Comparison of ENCODE assay signal across 8 mouse cellular contexts in genomic region chr11:121387750-121388553, GRCm38 (mm10). TPM values are rescaled to one million over a fixed set of nuclear protein-coding genes. Genes with fewer than 3 reads are reported as not detected.
A peak's percentile ranks its signal among the peaks of the same experiment; 100 is the strongest.
DNase-seq lines count a peak whose midpoint lies in the region; ATAC-seq and TF ChIP-seq lines count a peak whose summit lies in the region.

Rab40b (minus strand) TSS chr11:121388251.

- DNase-seq in R1 (ENCODE audit: low read depth, low spot score) = peak; percentile 100
- DNase-seq in cerebellum, postnatal 14 days = peak; percentile 88 to 94
- DNase-seq in frontal cortex, postnatal 10 days (ENCODE audit: low spot score in 2 of 2) = peak; percentile 93 to 98
- peak; percentile 96 for DNase-seq in hindbrain, embryonic 11.5 days (ENCODE audit: low spot score)
- peak; percentile 86 to 90 for DNase-seq in layer of hippocampus, postnatal 10 days (ENCODE audit: low spot score in 2 of 2)
- DNase-seq in lung, postnatal 0 days (ENCODE audit: low spot score) = peak; percentile 99
- peak; percentile 98 for DNase-seq in retina, embryonic 14.5 days (ENCODE audit: low spot score)
- peak; percentile 37 to 70 for DNase-seq in thymus, postnatal 36 days

- no peaks in the 10 kb centered on the region for H3K36me3 ChIP-seq in hindbrain, embryonic 11.5 days (ENCODE audit: control insufficient read depth, insufficient read depth, low read length)
- no peaks in the 10 kb centered on the region for H3K36me3 ChIP-seq in lung, postnatal 0 days (ENCODE audit: insufficient read depth, low read length)

- H3K4me3 ChIP-seq in hindbrain, embryonic 11.5 days (ENCODE audit: low read depth, low read length) = peak within 1 kb of the TSS; percentile 43
- peak within 1 kb of the TSS; percentile 53 for H3K4me3 ChIP-seq in lung, postnatal 0 days (ENCODE audit: low read depth, low read length)

- TF ChIP-seq CTCF in lung, postnatal 0 days (IDR thresholded peaks at IDR 0.05) = peak; percentile 10; the same call in 1 of the 2 replicates

- no peaks in the 10 kb centered on the region for H3K4me1 ChIP-seq in hindbrain, embryonic 11.5 days (replicated peaks; ENCODE audit: control insufficient read depth, insufficient read depth, low read length)
- no peaks in the 10 kb centered on the region for H3K4me1 ChIP-seq in lung, postnatal 0 days (ENCODE audit: insufficient read depth, low read depth, low read length)

- peak within 1 kb of the TSS; percentile 88 for H3K4me2 ChIP-seq in hindbrain, embryonic 11.5 days (replicated peaks; ENCODE audit: low read depth, low read length)
- peak within 1 kb of the TSS; percentile 77 for H3K4me2 ChIP-seq in lung, postnatal 0 days (replicated peaks; ENCODE audit: low read depth, low read length)

- H3K9ac ChIP-seq in hindbrain, embryonic 11.5 days (ENCODE audit: low read depth, low read length) = peak within 1 kb of the TSS; percentile 38
- H3K9ac ChIP-seq in lung, postnatal 0 days (replicated peaks; ENCODE audit: low read depth) = 0 out of 2 replicates have a peak within 1 kb of the TSS, but pooled peaks have one; percentile 6

- WGBS in hindbrain, embryonic 11.5 days = 2% methylated on average over 52 of the region's 61 CpGs
- WGBS in lung, postnatal 0 days = under 1% methylated on average over 45 of the region's 61 CpGs

- peaks cover 4% of the 10 kb centered on the region for H3K27me3 ChIP-seq in hindbrain, embryonic 11.5 days (ENCODE audit: control insufficient read depth, insufficient read depth, low read length)
- no peaks in the 10 kb centered on the region for H3K27me3 ChIP-seq in lung, postnatal 0 days (replicated peaks; ENCODE audit: insufficient read depth, low read length)

- ATAC-seq in hindbrain, embryonic 11.5 days (ENCODE audit: low FRiP score) = peak; percentile 98
- ATAC-seq in lung, postnatal 0 days = peak; percentile 99

- TF ChIP-seq EP300 in lung, postnatal 0 days (IDR thresholded peaks at IDR 0.05) = no peak

- H3K9me3 ChIP-seq in hindbrain, embryonic 11.5 days (ENCODE audit: control insufficient read depth, low read length) = no peaks in the 10 kb centered on the region
- no peaks in the 10 kb centered on the region for H3K9me3 ChIP-seq in lung, postnatal 0 days (ENCODE audit: low read length)

- no peak within 1 kb of the TSS for H3K27ac ChIP-seq in hindbrain, embryonic 11.5 days (ENCODE audit: low read depth, low read length)
- no peak within 1 kb of the TSS for H3K27ac ChIP-seq in lung, postnatal 0 days (ENCODE audit: low read length)

RNA-seq across cellular contexts. Expression of gene Rab40b, which starts in this region (rescaled TPM):
- 3.3 TPM in 2 replicates for polyA plus RNA-seq in hindbrain, embryonic 11.5 days (2014; fragmentation: Nextera tagmentation; extraction: Ambion mirVana)
- total RNA-seq in layer of hippocampus, postnatal 10 days (2021) = 10 to 100 TPM; 40.6 to 44.8 TPM
- 4.0 and 5.6 TPM in 2 replicates for polyA plus RNA-seq in lung, postnatal 0 days (2015; fragmentation: Nextera tagmentation; extraction: Ambion mirVana)
